Mouse (Mus musculus) G1E (cell line): Measurements from ENCODE around the gene Gabarapl2. TPM values are rescaled to one million over a fixed set of nuclear protein-coding genes. Genes with fewer than 3 reads are reported as not detected.
A peak's percentile ranks its signal among the peaks of the same experiment; 100 is the strongest.

Experiments used
- ATAC-seq: 2 replicates; pipeline ENCODE4 v1.8.0; 2016; ENCODE audit warnings: mild to moderate bottlenecking; ENCODE audit not compliant: insufficient number of reproducible peaks, poor library complexity, low FRiP score, severe bottlenecking; ENCODE audit errors: extremely low read depth
- DNase-seq: peaks from one replicate; pipeline ENCODE4 v3.0.0; 2012; ENCODE audit warnings: low spot score
- H3K27me3 ChIP-seq: 2 replicates; pipeline ENCODE4 v1.6.1; 2012; ENCODE audit warnings: mild to moderate bottlenecking, low read length, inconsistent platforms; ENCODE audit not compliant: insufficient read depth
- H3K36me3 ChIP-seq: replicated peaks from 2 replicates; pipeline ENCODE3; 2012; ENCODE audit warnings: mild to moderate bottlenecking, inconsistent platforms
- H3K4me1 ChIP-seq: 2 replicates; pipeline ENCODE4 v1.6.1; 2012; ENCODE audit warnings: low read depth, low read length, inconsistent platforms, mixed read lengths; ENCODE audit not compliant: insufficient read depth
- H3K4me3 ChIP-seq: 2 replicates; pipeline ENCODE4 v1.5.1; 2012; ENCODE audit warnings: low read depth, mild to moderate bottlenecking, inconsistent platforms, low read length, moderate library complexity, mixed read lengths
- H3K9me3 ChIP-seq: replicated peaks from 2 replicates; pipeline ENCODE4 v1.6.1; 2012; ENCODE audit warnings: inconsistent platforms
- CTCF ChIP-seq: IDR thresholded peaks from 2 replicates; pipeline ENCODE4 v1.5.1; 2012; ENCODE audit warnings: low read depth, low read length, inconsistent platforms, mixed read lengths
- GATA1 ChIP-seq: IDR thresholded peaks from 2 replicates; pipeline ENCODE4 v1.6.1; 2012; ENCODE audit warnings: borderline replicate concordance, low read length, inconsistent platforms, mixed read lengths
- GATA2 ChIP-seq: IDR thresholded peaks from 2 replicates; pipeline ENCODE4 v1.6.1; 2012; ENCODE audit warnings: low read depth, low read length, inconsistent platforms, borderline replicate concordance
- POLR2AphosphoS5 ChIP-seq: IDR thresholded peaks from 2 replicates; pipeline ENCODE4 v1.6.1; 2012; ENCODE audit warnings: low read depth, low read length, inconsistent platforms; ENCODE audit not compliant: insufficient replicate concordance
- TAL1 ChIP-seq: conservative IDR thresholded peaks from 2 replicates; pipeline ENCODE4 v1.6.1; 2012; ENCODE audit warnings: low read depth, low read length, inconsistent platforms, mixed read lengths
- polyA plus RNA-seq: library from polyadenylated mRNA; stranded (reverse); fragments of >175 nt; gene quantifications from 2 replicates; pipeline ENCODE4 v1.2.3, GENCODE M21; 2012
- total RNA-seq, 2 experiments: library from RNA; stranded (forward) in 1 of 2; stranded (reverse) in 1 of 2; fragments of 200-1000 nt in 1 of 2; fragments of >200 nt in 1 of 2; fragmentation: Nextera tagmentation in 1 of 2; gene quantifications; 2 replicates each; pipeline ENCODE4 v1.2.3; 2014 to 2017

The Gabarapl2 gene
- total and polyA plus RNA-seq, 3 experiments, result 3.7 to 53.7 (median 36.6) TPM

- no peak for TF ChIP-seq POLR2AphosphoS5
- no peak for TF ChIP-seq CTCF
- TF ChIP-seq TAL1, result no peak
- no peak for TF ChIP-seq GATA1
- TF ChIP-seq GATA2, result no peak
- Histone ChIP-seq H3K4me3 (no peak overlapping the region), H3K36me3 (peaks cover 74% of the 10 kb centered on the region), H3K4me1 (peaks cover 30% of the 10 kb centered on the region), H3K9me3 (no peaks in the 10 kb centered on the region), H3K27me3 (no peaks in the 10 kb centered on the region)
- ATAC-seq (no peak), DNase-seq (no peak)
Measured at GRCm38 (mm10) chr8:111963546-111963945, 23.0 kb downstream of the Gabarapl2 start.

- Histone ChIP-seq H3K27me3 (no peaks in the 10 kb centered on the region), H3K9me3 (no peaks in the 10 kb centered on the region), H3K4me1 (peaks cover 36% of the 10 kb centered on the region), H3K36me3 (peaks cover 75% of the 10 kb centered on the region), H3K4me3 (no peak overlapping the region)
- TF ChIP-seq GATA2, result no peak
- TF ChIP-seq TAL1, result no peak
- TF ChIP-seq GATA1, result no peak
- no peak for TF ChIP-seq CTCF
- TF ChIP-seq POLR2AphosphoS5, result no peak
- DNase-seq, result no peak
- no peak for ATAC-seq
Measured at GRCm38 (mm10) chr8:111964351-111964750, 23.8 kb downstream of the Gabarapl2 start.

GRCm38 (mm10) chr8:111964849-111965561 lies 24.5 kb downstream of the Gabarapl2 start:
- no peaks in the 10 kb centered on the region for H3K27me3 ChIP-seq
- DNase-seq (no peak), ATAC-seq (no peak)
- H3K36me3 ChIP-seq, result peaks cover 71% of the 10 kb centered on the region
- H3K9me3 ChIP-seq, result no peaks in the 10 kb centered on the region
- TF ChIP-seq POLR2AphosphoS5 (no peak), GATA1 (no peak), TAL1 (no peak), CTCF (no peak), GATA2 (no peak)
- peaks cover 36% of the 10 kb centered on the region for H3K4me1 ChIP-seq
- H3K4me3 ChIP-seq, result no peak overlapping the region

- Histone ChIP-seq H3K27me3 (no peaks in the 10 kb centered on the region), H3K4me1 (peaks cover 36% of the 10 kb centered on the region), H3K36me3 (peaks cover 74% of the 10 kb centered on the region), H3K9me3 (no peaks in the 10 kb centered on the region), H3K4me3 (no peak overlapping the region; the same call in 1 of the 2 replicates)
- ATAC-seq, result peak; percentile 96
- peak; percentile 66 for DNase-seq
- TF ChIP-seq TAL1 (no peak; the same call in 1 of the 2 replicates), GATA1 (no peak), POLR2AphosphoS5 (no peak), GATA2 (no peak), CTCF (no peak)
Measured at GRCm38 (mm10) chr8:111967246-111967870, 26.9 kb downstream of the Gabarapl2 start.

GRCm38 (mm10) chr8:111968541-111968940 lies 28.0 kb downstream of the Gabarapl2 start:
- peaks cover 5% of the 10 kb centered on the region for H3K9me3 ChIP-seq
- ATAC-seq, result no peak
- H3K27me3 ChIP-seq, result no peaks in the 10 kb centered on the region
- DNase-seq, result no peak
- peaks cover 36% of the 10 kb centered on the region for H3K4me1 ChIP-seq
- TF ChIP-seq TAL1, result no peak
- TF ChIP-seq POLR2AphosphoS5, result no peak
- H3K4me3 ChIP-seq, result 0 out of 2 replicates have a peak overlapping the region, but pooled peaks have one; percentile 10
- H3K36me3 ChIP-seq, result peaks cover 72% of the 10 kb centered on the region

- Histone ChIP-seq H3K9me3 (peaks cover 9% of the 10 kb centered on the region), H3K4me1 (peaks cover 36% of the 10 kb centered on the region), H3K4me3 (no peak overlapping the region), H3K27me3 (no peaks in the 10 kb centered on the region), H3K36me3 (peaks cover 72% of the 10 kb centered on the region)
- DNase-seq (no peak), ATAC-seq (no peak)
- TF ChIP-seq POLR2AphosphoS5, result no peak
- no peak for TF ChIP-seq GATA2
- no peak for TF ChIP-seq CTCF
- no peak for TF ChIP-seq TAL1
- TF ChIP-seq GATA1, result no peak
Measured at GRCm38 (mm10) chr8:111968991-111969390, 28.5 kb downstream of the Gabarapl2 start.
